Mouse (Mus musculus) adrenal gland, postnatal 10 days (tissue): ENCODE data around the gene Tnrc18. TPM values are rescaled to one million over a fixed set of nuclear protein-coding genes. Genes with fewer than 3 reads are reported as not detected.

Source experiments
- DNase-seq: peaks from one replicate; pipeline ENCODE4 v3.0.0; 2021; ENCODE audit warnings: mixed read lengths
- total RNA-seq, 2 experiments: library from RNA; stranded (reverse); gene quantifications; 2 replicates each; pipeline ENCODE4 v1.2.3; 2021

Gene Tnrc18
- total RNA-seq, 2 experiments from 2014 or later = 77.5 to 98.6 TPM

GRCm38 (mm10) chr5:142823096-142824062, 5.9 kb upstream of the Tnrc18 start:
- peak; percentile 92 for DNase-seq

- peak; percentile 76 for DNase-seq
Measured at GRCm38 (mm10) chr5:142822286-142823095, 5.0 kb upstream of the Tnrc18 start.

- DNase-seq = no peak
Measured at GRCm38 (mm10) chr5:142821974-142822285, 4.5 kb upstream of the Tnrc18 start.

- peak; percentile 96 for DNase-seq
Measured at GRCm38 (mm10) chr5:142821266-142821973, 4.0 kb upstream of the Tnrc18 start.

- peak; percentile 83 for DNase-seq
Measured at GRCm38 (mm10) chr5:142820276-142821265, 3.1 kb upstream of the Tnrc18 start.

- DNase-seq = peak; percentile 77
Measured at GRCm38 (mm10) chr5:142819385-142820275, 2.2 kb upstream of the Tnrc18 start.

GRCm38 (mm10) chr5:142818435-142819360, 1.2 kb upstream of the Tnrc18 start:
- DNase-seq = peak; percentile 83

GRCm38 (mm10) chr5:142816811-142817523, 495 bp downstream of the Tnrc18 start:
- DNase-seq = peak; percentile 76

GRCm38 (mm10) chr5:142816031-142816810, 1.2 kb downstream of the Tnrc18 start:
- DNase-seq = peak; percentile 70

GRCm38 (mm10) chr5:142815421-142816001, 2.0 kb downstream of the Tnrc18 start:
- peak; percentile 61 for DNase-seq

GRCm38 (mm10) chr5:142814711-142815420, 2.6 kb downstream of the Tnrc18 start:
- peak; percentile 66 for DNase-seq

GRCm38 (mm10) chr5:142814161-142814651, 3.3 kb downstream of the Tnrc18 start:
- peak; percentile 79 for DNase-seq

- DNase-seq = peak; percentile 55
Measured at GRCm38 (mm10) chr5:142813722-142814111, 3.7 kb downstream of the Tnrc18 start.

GRCm38 (mm10) chr5:142812976-142813721, 4.3 kb downstream of the Tnrc18 start:
- peak; percentile 68 for DNase-seq

GRCm38 (mm10) chr5:142812621-142812975, 4.9 kb downstream of the Tnrc18 start:
- no peak for DNase-seq
